Mouse (Mus musculus) stomach, postnatal 0 days (tissue): ENCODE results near the gene Il18bp. TPM values are rescaled to one million over a fixed set of nuclear protein-coding genes. Genes with fewer than 3 reads are reported as not detected.

Source experiments
- ATAC-seq: fragments of 200-750 bp; cut with Nextera tagmentation; 2 replicates; pipeline ENCODE4 v1.8.0; 2017; ENCODE audit not compliant: low FRiP score, low TSS enrichment
- DNase-seq: peaks from one replicate; pipeline ENCODE4 v3.0.0-alpha.2; 2016; ENCODE audit warnings: low spot score
- H3K27ac ChIP-seq: fragments of 300-500 bp; sonication (generic); replicated peaks from 2 replicates; pipeline ENCODE4 v1.5.1; 2014; ENCODE audit warnings: mild to moderate bottlenecking, control low read depth
- H3K27me3 ChIP-seq: fragments of 300-500 bp; sonication (generic); 2 replicates; pipeline ENCODE4 v1.6.1; 2014; ENCODE audit warnings: low read length; ENCODE audit not compliant: control insufficient read depth, insufficient read depth
- H3K36me3 ChIP-seq: fragments of 300-500 bp; sonication (generic); 2 replicates; pipeline ENCODE4 v1.6.1; 2014; ENCODE audit warnings: low read length, mixed read lengths; ENCODE audit not compliant: control insufficient read depth, insufficient read depth
- H3K4me1 ChIP-seq: fragments of 300-500 bp; sonication (generic); replicated peaks from 2 replicates; pipeline ENCODE4 v1.6.1; 2014; ENCODE audit warnings: antibody characterized with exemption; ENCODE audit not compliant: control insufficient read depth, insufficient read depth
- H3K4me2 ChIP-seq: fragments of 300-500 bp; sonication (generic); replicated peaks from 2 replicates; pipeline ENCODE4 v1.6.1; 2014; ENCODE audit warnings: low read depth, mild to moderate bottlenecking, control low read depth, moderate library complexity
- H3K4me3 ChIP-seq: fragments of 300-500 bp; sonication (generic); 2 replicates; pipeline ENCODE4 v1.5.1; 2014; ENCODE audit warnings: low read depth, low read length, control low read depth
- H3K9ac ChIP-seq: fragments of 300-500 bp; sonication (generic); 2 replicates; pipeline ENCODE4 v1.6.1; 2014; ENCODE audit warnings: mild to moderate bottlenecking, low read length, control low read depth, mixed read lengths
- H3K9me3 ChIP-seq: fragments of 300-500 bp; sonication (generic); 2 replicates; pipeline ENCODE4 v1.6.1; 2016; ENCODE audit warnings: low read length; ENCODE audit not compliant: control insufficient read depth
- CTCF ChIP-seq: IDR thresholded peaks from 2 replicates; pipeline ENCODE4 v1.5.1; 2016; ENCODE audit warnings: antibody characterized with exemption, low read depth, mild to moderate bottlenecking, moderate library complexity
- EP300 ChIP-seq: optimal IDR thresholded peaks from 2 replicates; pipeline ENCODE3; 2016; ENCODE audit warnings: antibody characterized with exemption
- WGBS: fragments of 180-500 bp; shearing (Covaris S2); extraction: QIAGEN DNeasy Blood & Tissue Kit; methylation state at CpG from one replicate; pipeline ENCODE4 v1.1.7; 2014; 5-methylcytosine and 5-hydroxymethylcytosine counted together
- polyA plus RNA-seq: library from polyadenylated mRNA; unstranded; fragments of >200 nt; fragmentation: Nextera tagmentation; extraction: Ambion mirVana; gene quantifications from 2 replicates; pipeline ENCODE4 v1.2.1, GENCODE M21; 2015

The Il18bp gene
- polyA plus RNA-seq, 1 experiment from 2014 or later: 0.99 TPM

GRCm38 (mm10) chr7:101985081-101985480, 33.4 kb downstream of the Il18bp start:
- H3K4me1 ChIP-seq: no peaks in the 10 kb centered on the region

GRCm38 (mm10) chr7:101982735-101983134, 35.8 kb downstream of the Il18bp start:
- H3K27me3 ChIP-seq: no peaks in the 10 kb centered on the region
- TF ChIP-seq EP300: no peak
- TF ChIP-seq CTCF: no peak
- H3K4me2 ChIP-seq: no peak overlapping the region
- H3K36me3 ChIP-seq: peaks cover 4% of the 10 kb centered on the region; the same call in 1 of the 2 replicates
- peak; percentile 38; the same call in 1 of the 2 replicates for ATAC-seq
- WGBS: 90% methylated on average over 1 of the region's 1 CpGs
- no peak for DNase-seq
- no peaks in the 10 kb centered on the region for H3K9me3 ChIP-seq
- H3K4me3 ChIP-seq: no peak overlapping the region
- no peak overlapping the region for H3K9ac ChIP-seq
- H3K4me1 ChIP-seq: no peaks in the 10 kb centered on the region
- H3K27ac ChIP-seq: no peak overlapping the region

More at GRCm38 (mm10) chr7:101985081-101985480, 33.4 kb downstream of the Il18bp start:
- Histone ChIP-seq H3K27me3 (no peaks in the 10 kb centered on the region), H3K36me3 (peaks cover 18% of the 10 kb centered on the region), H3K4me3 (no peak overlapping the region), H3K9ac (no peak overlapping the region), H3K27ac (no peak overlapping the region), H3K4me2 (no peak overlapping the region), H3K9me3 (no peaks in the 10 kb centered on the region)
- ATAC-seq: no peak
- TF ChIP-seq EP300: no peak
- TF ChIP-seq CTCF: no peak
- WGBS: 91% methylated on average over 3 of the region's 3 CpGs
- no peak for DNase-seq

- Histone ChIP-seq H3K27me3 (no peaks in the 10 kb centered on the region), H3K27ac (0 out of 2 replicates have a peak overlapping the region, but pooled peaks have one; percentile 5), H3K4me1 (peaks cover 3% of the 10 kb centered on the region; the same call in 1 of the 2 replicates), H3K4me3 (no peak overlapping the region), H3K36me3 (no peaks in the 10 kb centered on the region), H3K9ac (no peak overlapping the region), H3K4me2 (no peak overlapping the region), H3K9me3 (no peaks in the 10 kb centered on the region)
- DNase-seq: no peak
- no peak for ATAC-seq
- WGBS: 28% methylated on average over 2 of the region's 2 CpGs
- TF ChIP-seq EP300 (no peak), CTCF (no peak)
Observed at GRCm38 (mm10) chr7:101974505-101974904, 44.0 kb downstream of the Il18bp start.

- Histone ChIP-seq H3K4me1 (peaks cover 3% of the 10 kb centered on the region; the same call in 1 of the 2 replicates), H3K36me3 (no peaks in the 10 kb centered on the region), H3K27me3 (no peaks in the 10 kb centered on the region), H3K4me2 (no peak overlapping the region), H3K4me3 (no peak overlapping the region), H3K9me3 (no peaks in the 10 kb centered on the region), H3K27ac (no peak overlapping the region), H3K9ac (no peak overlapping the region)
- no peak for DNase-seq
- no peak for TF ChIP-seq EP300
- no peak for TF ChIP-seq CTCF
- no peak for ATAC-seq
- WGBS: 58% methylated on average over 3 of the region's 3 CpGs
Observed at GRCm38 (mm10) chr7:101973730-101974129, 44.8 kb downstream of the Il18bp start.

- H3K9ac ChIP-seq: peak overlapping the region; percentile 84
- WGBS: 34% methylated on average over 2 of the region's 2 CpGs
- peak overlapping the region; percentile 100 for H3K27ac ChIP-seq
- DNase-seq (no peak), ATAC-seq (no peak)
- H3K4me3 ChIP-seq: peak overlapping the region; percentile 72
- H3K4me2 ChIP-seq: peak overlapping the region; percentile 82
- TF ChIP-seq CTCF (no peak), EP300 (no peak)
- no peaks in the 10 kb centered on the region for H3K36me3 ChIP-seq
- H3K9me3 ChIP-seq: no peaks in the 10 kb centered on the region
- H3K4me1 ChIP-seq: peaks cover 3% of the 10 kb centered on the region; the same call in 1 of the 2 replicates
- H3K27me3 ChIP-seq: no peaks in the 10 kb centered on the region
Observed at GRCm38 (mm10) chr7:101971721-101972120, 46.8 kb downstream of the Il18bp start.

GRCm38 (mm10) chr7:101970821-101971461, 47.5 kb downstream of the Il18bp start:
- DNase-seq (peak; percentile 83), ATAC-seq (peak; percentile 77)
- TF ChIP-seq EP300 (no peak), CTCF (peak; percentile 20; the same call in 1 of the 2 replicates)
- no peaks in the 10 kb centered on the region for H3K27me3 ChIP-seq
- peak overlapping the region; percentile 100 for H3K27ac ChIP-seq
- peak overlapping the region; percentile 82 for H3K4me2 ChIP-seq
- H3K4me3 ChIP-seq: peak overlapping the region; percentile 72
- peak overlapping the region; percentile 84 for H3K9ac ChIP-seq
- WGBS: under 1% methylated on average over 19 of the region's 19 CpGs
- H3K4me1 ChIP-seq: peaks cover 3% of the 10 kb centered on the region; the same call in 1 of the 2 replicates
- H3K36me3 ChIP-seq: no peaks in the 10 kb centered on the region
- H3K9me3 ChIP-seq: no peaks in the 10 kb centered on the region
